Comparison of ENCODE assay signal across 8 mouse cellular contexts in genomic region chrX:96878721-96879120, GRCm38 (mm10).
DNase-seq lines count a peak whose midpoint lies in the region; ATAC-seq lines count a peak whose summit lies in the region.

No protein-coding gene starts in this region.

- ATAC-seq in cerebellum, adult (ENCODE audit: insufficient number of reproducible peaks, low FRiP score, low TSS enrichment): no peak
- 0 out of 2 replicates have a peak, but pooled peaks have one; percentile 58 for ATAC-seq in megakaryocyte progenitor cell, adult 5-6 weeks (replicated peaks; ENCODE audit: poor library complexity)
- no peak for ATAC-seq in monocyte, adult 5-6 weeks (replicated peaks; ENCODE audit: insufficient number of reproducible peaks, low FRiP score, low TSS enrichment, poor library complexity, severe bottlenecking)

- peak; percentile 44 to 49 for DNase-seq in cerebellum, postnatal 10 days
- DNase-seq in left cerebral cortex, adult 18-20 months (ENCODE audit: low spot score in 2 of 2): peak; percentile 28 to 34
- DNase-seq in left cerebral cortex, adult 11 months (ENCODE audit: low spot score): no peak
- peak; percentile 38 for DNase-seq in NIH3T3 (ENCODE audit: low read depth)
- DNase-seq in urinary bladder, postnatal 4 days (ENCODE audit: low spot score in 2 of 2): no peak

Comparison
In these comparisons a context has a peak if more than half of its experiments do, and no peak if none do; other contexts are left out.
1. DNase-seq: peak in cerebellum, postnatal 10 days (2 of 2), left cerebral cortex, adult 18-20 months (2 of 2) and NIH3T3 (single experiment); none in left cerebral cortex, adult 11 months (single experiment) and urinary bladder, postnatal 4 days (0 of 2).